Mouse (Mus musculus): Measurements from ENCODE around the gene Lamp1.

- TF ChIP-seq CTCF (IDR thresholded peaks at IDR 0.05; ENCODE audit: borderline replicate concordance, insufficient read depth, low read length), result no peak
- TF ChIP-seq POLR2A (IDR thresholded peaks at IDR 0.05; ENCODE audit: low read depth, low read length), result no peak
These were observed 28.3 kb downstream of the Lamp1 start for GRCm38 (mm10) chr8:13187229-13187628.
